19 mouse cellular contexts compared by ENCODE assay signal in genomic region chr6:9498921-9499320, GRCm38 (mm10).
DNase-seq lines count a peak whose midpoint lies in the region; ATAC-seq lines count a peak whose summit lies in the region.
"Had no signal": no experiment of that assay in that cellular context is flagged by ENCODE, and none has a peak within 500 bp of the region (broad histone marks: within the 10 kb centered on the region; RNA-seq: fewer than 3 reads in every experiment).

No protein-coding gene starts in this region.

- no peaks in the 10 kb centered on the region for H3K4me1 ChIP-seq in embryonic facial prominence, embryonic 14.5 days (ENCODE audit: control insufficient read depth, insufficient read depth, low read length)
- H3K4me1 ChIP-seq in embryonic facial prominence, embryonic 10.5 days = no peaks in the 10 kb centered on the region
- H3K4me1 ChIP-seq in intestine, embryonic 15.5 days (replicated peaks) = no peaks in the 10 kb centered on the region
- H3K4me1 ChIP-seq: embryonic facial prominence, embryonic 15.5 days; forebrain, embryonic 10.5 days; heart, embryonic 10.5 days; hindbrain, embryonic 12.5 days; kidney, embryonic 15.5 days; neural tube, embryonic 13.5 days had no signal

- no peaks in the 10 kb centered on the region for H3K9me3 ChIP-seq in embryonic facial prominence, embryonic 14.5 days (ENCODE audit: control insufficient read depth, low read length)
- no peaks in the 10 kb centered on the region for H3K9me3 ChIP-seq in embryonic facial prominence, embryonic 10.5 days
- H3K9me3 ChIP-seq in intestine, embryonic 15.5 days = no peaks in the 10 kb centered on the region
- H3K9me3 ChIP-seq: embryonic facial prominence, embryonic 15.5 days; forebrain, embryonic 10.5 days; heart, embryonic 10.5 days; hindbrain, embryonic 12.5 days; kidney, embryonic 15.5 days; neural tube, embryonic 13.5 days had no signal

- ATAC-seq in embryonic facial prominence, embryonic 14.5 days (ENCODE audit: low read depth) = no peak
- ATAC-seq in intestine, embryonic 15.5 days = no peak

- H3K36me3 ChIP-seq in embryonic facial prominence, embryonic 14.5 days (ENCODE audit: control insufficient read depth, insufficient read depth, low read length) = no peaks in the 10 kb centered on the region
- no peaks in the 10 kb centered on the region for H3K36me3 ChIP-seq in embryonic facial prominence, embryonic 10.5 days (replicated peaks)
- no peaks in the 10 kb centered on the region for H3K36me3 ChIP-seq in intestine, embryonic 15.5 days
- H3K36me3 ChIP-seq: embryonic facial prominence, embryonic 15.5 days; forebrain, embryonic 10.5 days; heart, embryonic 10.5 days; hindbrain, embryonic 12.5 days; kidney, embryonic 15.5 days; neural tube, embryonic 13.5 days had no signal

- no peak overlapping the region for H3K27ac ChIP-seq in embryonic facial prominence, embryonic 14.5 days (replicated peaks; ENCODE audit: low read depth, low read length)
- H3K27ac ChIP-seq in embryonic facial prominence, embryonic 10.5 days (replicated peaks) = no peak overlapping the region
- no peak overlapping the region for H3K27ac ChIP-seq in intestine, embryonic 15.5 days
- H3K27ac ChIP-seq: embryonic facial prominence, embryonic 15.5 days; forebrain, embryonic 10.5 days; heart, embryonic 10.5 days; hindbrain, embryonic 12.5 days; kidney, embryonic 15.5 days; neural tube, embryonic 13.5 days had no signal

- no peak overlapping the region for H3K4me3 ChIP-seq in embryonic facial prominence, embryonic 14.5 days (ENCODE audit: low read depth, low read length)
- H3K4me3 ChIP-seq in embryonic facial prominence, embryonic 10.5 days = no peak overlapping the region
- H3K4me3 ChIP-seq in intestine, embryonic 15.5 days (replicated peaks) = no peak overlapping the region
- H3K4me3 ChIP-seq: embryonic facial prominence, embryonic 15.5 days; forebrain, embryonic 10.5 days; heart, embryonic 10.5 days; hindbrain, embryonic 12.5 days; kidney, embryonic 15.5 days; neural tube, embryonic 13.5 days had no signal

- DNase-seq in embryonic facial prominence, embryonic 14.5 days (ENCODE audit: low spot score) = peak; percentile 3
- DNase-seq in embryonic facial prominence, embryonic 10.5 days (ENCODE audit: low spot score) = no peak
- DNase-seq in 416B (ENCODE audit: low read depth) = peak; percentile 32
- DNase-seq in adrenal gland, postnatal 10 days = peak; percentile 7
- peak; percentile 3 to 26 for DNase-seq in cerebellum, postnatal 14 days
- DNase-seq in heart, adult 8-10 months (ENCODE audit: low spot score) = no peak
- DNase-seq: gastrocnemius, postnatal 36 days; heart, postnatal 10 days; left cerebral cortex, postnatal 4 days; lung, adult 2 months; lung, postnatal 36 days; thymus, adult 2 months had no signal

- no peak overlapping the region for H3K9ac ChIP-seq in embryonic facial prominence, embryonic 14.5 days (ENCODE audit: low read depth, low read length)
- no peak overlapping the region for H3K9ac ChIP-seq in intestine, embryonic 15.5 days
- H3K9ac ChIP-seq: embryonic facial prominence, embryonic 15.5 days; hindbrain, embryonic 12.5 days; kidney, embryonic 15.5 days; neural tube, embryonic 13.5 days had no signal

- H3K27me3 ChIP-seq in embryonic facial prominence, embryonic 14.5 days (replicated peaks; ENCODE audit: control insufficient read depth, insufficient read depth, low read length) = no peaks in the 10 kb centered on the region
- H3K27me3 ChIP-seq in embryonic facial prominence, embryonic 10.5 days (replicated peaks; ENCODE audit: low read depth, poor library complexity, severe bottlenecking) = no peaks in the 10 kb centered on the region
- no peaks in the 10 kb centered on the region for H3K27me3 ChIP-seq in intestine, embryonic 15.5 days (replicated peaks)
- H3K27me3 ChIP-seq: embryonic facial prominence, embryonic 15.5 days; hindbrain, embryonic 12.5 days; kidney, embryonic 15.5 days; neural tube, embryonic 13.5 days had no signal

- no peak overlapping the region for H3K4me2 ChIP-seq in embryonic facial prominence, embryonic 14.5 days (ENCODE audit: low read depth, low read length)
- H3K4me2 ChIP-seq in intestine, embryonic 15.5 days (replicated peaks) = no peak overlapping the region
- H3K4me2 ChIP-seq: embryonic facial prominence, embryonic 15.5 days; hindbrain, embryonic 12.5 days; kidney, embryonic 15.5 days; neural tube, embryonic 13.5 days had no signal

Comparison
In these comparisons a context has a peak if more than half of its experiments do, and no peak if none do; other contexts are left out.
1. DNase-seq: peak in embryonic facial prominence, embryonic 14.5 days (single experiment), 416B (single experiment), adrenal gland, postnatal 10 days (single experiment) and cerebellum, postnatal 14 days (2 of 2); none in embryonic facial prominence, embryonic 10.5 days (single experiment) and heart, adult 8-10 months (single experiment).